Mouse (Mus musculus) Patski (cell line): ENCODE results near the gene Gtsf1l. TPM values are rescaled to one million over a fixed set of nuclear protein-coding genes. Genes with fewer than 3 reads are reported as not detected.
A peak's percentile ranks its signal among the peaks of the same experiment; 100 is the strongest.
"Not testable (repeated sequence)": the region's sequence is repeated elsewhere in the genome, so short reads cannot be mapped to it uniquely, and the experiment has no call there.

Experiments used
- ATAC-seq: fragments of 100-300 bp; one replicate; pipeline ENCODE4 v1.8.0; 2021
- CTCF ChIA-PET: fragments of 350-600 bp; sonication (Branson Sonifier 250); formaldehyde crosslinking; loops from one replicate; lab custom pipeline; 2022; ENCODE audit warnings: inconsistent platforms; lab: Charles Lee
- POLR2A ChIA-PET: fragments of 350-600 bp; sonication (Branson Sonifier 250); formaldehyde crosslinking; loops from one replicate; lab custom pipeline; 2022; ENCODE audit warnings: antibody characterized with exemption, inconsistent platforms; lab: Charles Lee
- DNase-seq: peaks from one replicate; pipeline ENCODE4 v3.0.0-alpha.2; 2011; ENCODE audit warnings: low read depth, low spot score
- H3K27me3 ChIP-seq: fragments of 371-371 bp; one replicate; pipeline ENCODE4 v1.5.1; 2021
- CTCF ChIP-seq: fragments of 100-300 bp; IDR thresholded peaks from one replicate; pipeline ENCODE4 v1.5.1; 2021
- in situ Hi-C: fragments of 300-500 bp; cut with MboI; formaldehyde crosslinking; loops from 3 replicates; pipeline ENCODE4 v1.11.1; 2018; ENCODE audit warnings: low pct_unique_long_range_greater_than_20kb, mixed read lengths
- polyA plus RNA-seq: library from polyadenylated mRNA; unstranded; gene quantifications from one replicate; pipeline ENCODE4 v1.2.3, GENCODE M21; 2021

Gene Gtsf1l
- polyA plus RNA-seq, 1 experiment from 2014 or later: not detected

GRCm38 (mm10) chr2:163070213-163070612, 17.4 kb downstream of the Gtsf1l start:
- in situ Hi-C loops: no loop called here
- POLR2A ChIA-PET: no interaction called here
- DNase-seq (no peak), ATAC-seq (no peak)
- TF ChIP-seq CTCF: no peak
- CTCF ChIA-PET: interaction anchor here (1.1 to 1.3 kb wide), 3 partner anchors 10 to 32 kb away, joined by 3 read pairs; no protein-coding TSS in a partner anchor
- H3K27me3 ChIP-seq: no peaks in the 10 kb centered on the region

- ATAC-seq (no peak), DNase-seq (no peak)
- in situ Hi-C loops: no loop called here
- no peaks in the 10 kb centered on the region for H3K27me3 ChIP-seq
- no peak for TF ChIP-seq CTCF
- POLR2A ChIA-PET: no interaction called here
- CTCF ChIA-PET: interaction anchor here (0.8 kb wide), 1 partner anchor 23 kb away, joined by 3 read pairs; no protein-coding TSS in a partner anchor
These were observed 20.4 kb downstream of the Gtsf1l start for GRCm38 (mm10) chr2:163067233-163067632.

- in situ Hi-C loops: no loop called here
- POLR2A ChIA-PET: no interaction called here
These were observed 21.3 kb downstream of the Gtsf1l start for GRCm38 (mm10) chr2:163066326-163066725.

DNA sequence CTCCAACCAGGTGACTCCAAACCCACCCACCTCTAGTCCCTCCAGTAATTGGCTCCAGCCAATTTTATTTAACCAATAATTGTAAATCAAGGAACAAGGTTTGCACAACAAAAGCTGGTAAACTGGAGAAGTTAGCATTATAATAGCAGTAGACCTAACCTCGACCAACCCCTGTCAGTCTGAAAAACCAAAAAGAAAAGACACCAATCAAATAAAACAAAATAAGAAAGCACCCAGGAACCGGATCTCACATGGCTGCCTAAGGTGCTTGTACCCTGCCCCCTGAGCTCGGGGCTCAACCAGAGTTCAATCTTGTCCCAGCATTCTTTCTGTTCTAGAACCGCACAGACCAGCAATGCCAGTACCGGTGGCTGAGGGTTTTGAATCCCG, 25.5 kb downstream of the Gtsf1l start:
- no peaks in the 10 kb centered on the region for H3K27me3 ChIP-seq
- ChIA-PET POLR2A (no interaction called here), CTCF (interaction anchor here (1.5 kb wide), 1 partner anchor 18 kb away, joined by 3 read pairs; no protein-coding TSS in a partner anchor)
- no peak for TF ChIP-seq CTCF
- DNase-seq (no peak), ATAC-seq (no peak)
- in situ Hi-C loops: no loop called here

More at GRCm38 (mm10) chr2:163066326-163066725, 21.3 kb downstream of the Gtsf1l start:
- no peaks in the 10 kb centered on the region for H3K27me3 ChIP-seq
- ATAC-seq (no peak), DNase-seq (no peak)
- CTCF ChIA-PET: interaction anchor here (0.8 to 1.0 kb wide), 2 partner anchors 24 to 27 kb away, joined by 3 read pairs; no protein-coding TSS in a partner anchor
- TF ChIP-seq CTCF: no peak

DNA sequence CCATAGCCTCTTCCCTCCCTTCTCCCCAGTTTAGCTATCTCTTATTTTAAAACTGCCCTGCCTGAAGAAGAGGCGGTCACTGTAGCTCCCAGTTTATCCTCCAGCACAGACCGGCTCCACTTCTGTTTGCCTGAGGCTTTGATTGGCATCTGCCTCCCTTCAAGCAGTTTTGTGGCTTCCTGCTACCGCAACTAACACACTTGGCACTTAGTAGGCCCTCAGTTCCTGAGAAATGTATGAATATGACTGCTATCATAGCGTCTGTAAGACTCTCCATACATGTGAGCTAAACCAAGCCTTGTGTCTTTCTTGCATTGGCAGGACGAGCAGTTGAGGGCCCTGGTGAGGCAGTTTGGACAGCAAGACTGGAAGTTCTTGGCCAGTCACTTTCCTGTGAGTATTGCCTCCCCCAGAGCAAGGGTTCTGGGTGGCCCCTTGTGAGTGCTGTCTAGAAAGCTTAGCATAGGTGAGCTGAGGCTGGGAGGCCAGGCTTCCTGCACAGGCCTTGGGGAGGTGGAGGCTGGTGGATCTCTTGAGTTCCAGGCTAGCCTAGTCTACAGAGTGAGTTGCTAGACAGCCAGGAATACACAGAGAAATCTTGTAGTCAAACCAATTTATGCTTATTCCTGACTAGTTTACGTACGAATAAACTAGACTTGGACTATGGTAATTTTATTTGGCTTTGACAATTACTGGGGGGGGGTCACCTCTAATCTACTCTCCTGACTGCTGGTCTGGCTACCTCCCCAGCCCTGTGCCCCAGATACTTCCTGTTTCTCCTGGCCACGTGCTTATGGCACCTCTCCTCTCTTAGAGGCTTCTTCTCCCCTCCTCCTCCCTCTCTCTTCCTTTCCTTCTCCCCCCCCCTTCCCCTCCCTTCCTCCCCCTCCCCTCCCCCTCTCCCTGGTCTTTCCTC, 26.2 kb downstream of the Gtsf1l start:
- H3K27me3 ChIP-seq: no peaks in the 10 kb centered on the region
- POLR2A ChIA-PET: no interaction called here
- no peak for DNase-seq
- no peak for ATAC-seq
- CTCF ChIA-PET: interaction anchor here (1.1 to 1.5 kb wide), 3 partner anchors 19 to 28 kb away, joined by 3 to 4 read pairs (median 3); no protein-coding TSS in a partner anchor
- no peak for TF ChIP-seq CTCF
- in situ Hi-C loops: no loop called here

DNA sequence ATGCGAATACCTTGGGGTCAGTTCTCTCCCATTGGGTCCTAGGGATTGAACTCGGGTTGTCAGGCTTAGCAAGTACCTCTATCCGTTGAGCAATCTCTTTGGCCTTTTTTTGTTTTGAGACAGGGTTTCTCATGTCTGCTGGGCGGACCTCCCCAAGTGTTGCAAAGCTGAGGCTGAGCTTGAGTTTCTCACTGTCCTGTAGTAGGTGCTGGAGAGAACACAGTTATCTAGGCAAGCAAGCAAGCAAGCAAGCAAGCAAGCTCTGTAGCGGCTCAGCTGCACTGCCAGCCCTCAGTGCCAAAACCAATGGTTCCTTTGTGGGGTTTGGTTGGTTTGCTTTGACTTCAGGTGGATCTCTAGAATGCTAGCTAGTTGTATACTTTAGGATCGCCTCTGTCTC, 27.0 kb downstream of the Gtsf1l start:
- CTCF ChIA-PET: interaction anchor here (1.1 to 1.3 kb wide), 2 partner anchors 25 to 29 kb away, joined by 3 to 4 read pairs; no protein-coding TSS in a partner anchor
- no peak for ATAC-seq
- TF ChIP-seq CTCF: no peak
- H3K27me3 ChIP-seq: no peaks in the 10 kb centered on the region
- DNase-seq: no peak
- POLR2A ChIA-PET: no interaction called here
- in situ Hi-C loops: no loop called here

GRCm38 (mm10) chr2:163058981-163059380, 28.7 kb downstream of the Gtsf1l start:
- ATAC-seq, DNase-seq, CTCF ChIA-PET, in situ Hi-C loops, POLR2A ChIA-PET, H3K27me3 ChIP-seq: not testable (repeated sequence)

DNA sequence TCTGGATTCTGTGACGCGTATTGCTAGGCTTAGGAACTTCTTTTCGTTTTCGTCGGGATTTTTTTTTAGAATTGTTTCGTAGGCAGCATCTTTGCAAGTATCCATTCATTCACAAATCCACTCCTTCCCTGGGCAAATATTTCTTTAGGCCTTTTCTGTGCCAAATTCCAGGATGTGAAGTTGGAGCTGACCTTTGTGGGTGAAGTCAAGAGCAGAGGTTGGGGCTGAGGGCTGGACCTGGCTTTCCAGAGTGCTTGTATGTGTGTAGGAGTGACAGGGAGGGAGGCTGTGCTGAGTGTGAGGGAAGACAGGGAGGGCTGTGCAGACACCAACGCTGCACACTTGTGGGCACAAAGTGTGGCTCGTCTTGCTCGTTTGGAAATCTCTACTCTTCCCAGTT, 31.1 kb downstream of the Gtsf1l start:
- TF ChIP-seq CTCF: no peak
- in situ Hi-C loops: no loop called here
- ChIA-PET POLR2A (no interaction called here), CTCF (no interaction called here)
- DNase-seq: no peak
- no peak for ATAC-seq
- no peaks in the 10 kb centered on the region for H3K27me3 ChIP-seq

DNA sequence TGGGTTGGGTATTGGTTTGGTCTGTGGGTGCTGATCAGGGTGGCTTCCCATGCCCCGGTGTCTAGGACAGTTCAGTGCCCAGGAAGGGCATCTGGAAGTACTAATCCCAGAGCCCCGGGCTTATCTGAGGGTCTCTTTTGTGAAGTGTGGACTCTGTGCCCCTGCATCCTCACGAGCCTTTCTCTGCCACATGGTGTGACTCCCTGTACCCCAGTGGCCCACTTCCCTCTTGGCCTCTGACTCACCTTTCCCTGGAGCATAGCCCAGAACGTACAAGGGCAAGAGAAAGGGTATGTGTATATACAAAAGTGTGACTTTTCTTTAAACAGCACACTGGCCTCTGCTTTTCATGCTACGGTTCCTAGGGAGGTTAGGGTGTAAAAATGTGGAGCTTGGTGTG, 31.9 kb downstream of the Gtsf1l start:
- H3K27me3 ChIP-seq: no peaks in the 10 kb centered on the region
- ATAC-seq (peak; percentile 1), DNase-seq (no peak)
- ChIA-PET POLR2A (no interaction called here), CTCF (no interaction called here)
- in situ Hi-C loops: no loop called here
- no peak for TF ChIP-seq CTCF

- CTCF ChIA-PET: no interaction called here
- no peak for TF ChIP-seq CTCF
- DNase-seq (no peak), ATAC-seq (peak; percentile 24)
- in situ Hi-C loops: no loop called here
- H3K27me3 ChIP-seq: no peaks in the 10 kb centered on the region
- POLR2A ChIA-PET: no interaction called here
These were observed 32.7 kb downstream of the Gtsf1l start for GRCm38 (mm10) chr2:163054891-163055494.
